ENCODE assay signal across 8 mouse cellular contexts in the genomic region with DNA sequence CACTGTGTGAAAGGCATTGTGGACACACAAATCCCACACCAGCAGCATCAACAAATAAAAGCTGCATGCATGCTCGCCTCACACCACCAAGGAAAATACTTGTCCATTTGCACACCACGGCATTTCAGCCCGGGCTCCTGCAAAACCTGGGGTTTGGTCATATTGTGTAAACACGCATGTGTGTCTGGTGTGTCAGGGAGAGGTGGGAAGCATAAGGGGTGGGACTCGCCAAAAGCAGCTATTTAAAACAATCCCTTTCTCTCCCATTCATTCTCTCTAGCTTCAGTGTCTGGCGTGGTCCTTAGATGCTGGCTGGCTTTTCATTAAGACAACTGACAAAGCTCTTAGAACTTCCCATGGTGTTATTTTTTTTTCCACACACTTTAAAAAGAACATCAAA. TPM values are rescaled to one million over a fixed set of nuclear protein-coding genes. Genes with fewer than 3 reads are reported as not detected.
DNase-seq lines count a peak whose midpoint lies in the region; ATAC-seq and TF ChIP-seq lines count a peak whose summit lies in the region.

No protein-coding gene starts in this region.

- no peak overlapping the region for H3K27ac ChIP-seq in intestine, postnatal 0 days (ENCODE audit: low read depth, low read length)
- peak overlapping the region; percentile 91; the same call in 1 of the 2 replicates for H3K27ac ChIP-seq in neural tube, embryonic 11.5 days (ENCODE audit: low read depth, low read length)
- no peak overlapping the region for H3K27ac ChIP-seq in thymus, adult 2 months (ENCODE audit: control insufficient read depth, insufficient read depth, low read length)

- H3K9me3 ChIP-seq in intestine, postnatal 0 days (ENCODE audit: control insufficient read depth), result no peaks in the 10 kb centered on the region
- no peaks in the 10 kb centered on the region for H3K9me3 ChIP-seq in neural tube, embryonic 11.5 days (ENCODE audit: control insufficient read depth, low read length)

- 48% methylated on average over 6 of the region's 6 CpGs for WGBS in intestine, postnatal 0 days
- 11% methylated on average over 6 of the region's 6 CpGs for WGBS in neural tube, embryonic 11.5 days
- 88% methylated on average over 6 of the region's 6 CpGs for WGBS in thymus, adult 2 months

- H3K4me1 ChIP-seq in intestine, postnatal 0 days (replicated peaks; ENCODE audit: control insufficient read depth, insufficient read depth, low read length), result no peaks in the 10 kb centered on the region
- H3K4me1 ChIP-seq in neural tube, embryonic 11.5 days (ENCODE audit: control insufficient read depth, insufficient read depth, low read length), result peaks cover 5% of the 10 kb centered on the region
- peaks cover 18% of the 10 kb centered on the region for H3K4me1 ChIP-seq in thymus, adult 2 months (replicated peaks; ENCODE audit: control insufficient read depth, insufficient read depth, low read length)

- no peak for ATAC-seq in intestine, postnatal 0 days
- ATAC-seq in neural tube, embryonic 11.5 days (ENCODE audit: insufficient read depth, low FRiP score, low TSS enrichment), result no peak; the same call in 1 of the 2 replicates

- no peak overlapping the region for H3K9ac ChIP-seq in intestine, postnatal 0 days (ENCODE audit: low read depth, low read length)
- peak overlapping the region; percentile 41 for H3K9ac ChIP-seq in neural tube, embryonic 11.5 days (ENCODE audit: low read length)

- H3K4me2 ChIP-seq in intestine, postnatal 0 days (replicated peaks; ENCODE audit: low read depth), result peak overlapping the region; percentile 98
- H3K4me2 ChIP-seq in neural tube, embryonic 11.5 days (ENCODE audit: low read depth), result peak overlapping the region; percentile 72

- peak; percentile 47 for DNase-seq in adrenal gland, postnatal 10 days
- DNase-seq in adrenal gland, postnatal 25 days, result no peak
- DNase-seq in right cerebral cortex, adult 18-20 months, result peak; percentile 20
- DNase-seq in right cerebral cortex, postnatal 14 days, result no peak
- DNase-seq in neural tube, embryonic 11.5 days (ENCODE audit: low spot score), result peak; percentile 26
- no peak for DNase-seq in thymus, adult 2 months
- DNase-seq in gastrocnemius, postnatal 10 days, result no peak

- no peaks in the 10 kb centered on the region for H3K27me3 ChIP-seq in intestine, postnatal 0 days (replicated peaks; ENCODE audit: control insufficient read depth, insufficient read depth, low read length)
- no peaks in the 10 kb centered on the region for H3K27me3 ChIP-seq in neural tube, embryonic 11.5 days (ENCODE audit: control insufficient read depth, insufficient read depth, low read length)
- no peaks in the 10 kb centered on the region for H3K27me3 ChIP-seq in thymus, adult 2 months (ENCODE audit: control insufficient read depth, insufficient read depth, low read length)

- peak overlapping the region; percentile 67; the same call in 1 of the 2 replicates for H3K4me3 ChIP-seq in intestine, postnatal 0 days (ENCODE audit: low read depth, low read length)
- peak overlapping the region; percentile 65 for H3K4me3 ChIP-seq in neural tube, embryonic 11.5 days (ENCODE audit: low read depth, low read length)
- H3K4me3 ChIP-seq in thymus, adult 2 months (ENCODE audit: control insufficient read depth, insufficient read depth, low read length), result no peak overlapping the region

- TF ChIP-seq POLR2A in thymus, adult 2 months (IDR thresholded peaks at IDR 0.05; ENCODE audit: control insufficient read depth, extremely low read depth, insufficient read depth, low read length, poor library complexity), result no peak

- no peaks in the 10 kb centered on the region for H3K36me3 ChIP-seq in intestine, postnatal 0 days (ENCODE audit: control insufficient read depth, insufficient read depth)
- no peaks in the 10 kb centered on the region for H3K36me3 ChIP-seq in neural tube, embryonic 11.5 days (ENCODE audit: control insufficient read depth, insufficient read depth, low read length)
- no peaks in the 10 kb centered on the region for H3K36me3 ChIP-seq in thymus, adult 2 months (ENCODE audit: control insufficient read depth, insufficient read depth, low read length)

- TF ChIP-seq CTCF in intestine, postnatal 0 days (IDR thresholded peaks at IDR 0.05; ENCODE audit: low read depth), result no peak
- no peak for TF ChIP-seq CTCF in thymus, adult 2 months (IDR thresholded peaks at IDR 0.05; ENCODE audit: borderline replicate concordance, control insufficient read depth, extremely low read depth, insufficient read depth, low read length, poor library complexity)

RNA-seq across cellular contexts. Expression of a gene that starts 1.4 kb away (rescaled TPM):
- 100 to 1,000 TPM; 574 to 579 TPM for total RNA-seq in adrenal gland, postnatal 10 days (2021)
- 295 and 386 TPM in 2 replicates for total RNA-seq in adrenal gland, postnatal 25 days (2021)
- 11.6 and 12.5 TPM in 2 replicates for polyA plus RNA-seq in intestine, postnatal 0 days (2015; fragmentation: Nextera tagmentation; extraction: Ambion mirVana)
- polyA plus RNA-seq in neural tube, embryonic 11.5 days (2014; fragmentation: Nextera tagmentation; extraction: Ambion mirVana), result 53.7 and 57.3 TPM in 2 replicates
- 10.9 and 19.9 TPM in 2 replicates for polyA plus RNA-seq in thymus, adult 2 months (2012; rRNA removed)
- total RNA-seq in gastrocnemius, postnatal 10 days (2021), result 1 to 10 TPM; 6.8 to 7.8 TPM

Comparison
In these comparisons a context has a peak if more than half of its experiments do, and no peak if none do; other contexts are left out.
1. DNase-seq: peak in adrenal gland, postnatal 10 days (single experiment), right cerebral cortex, adult 18-20 months (single experiment) and neural tube, embryonic 11.5 days (single experiment); none in adrenal gland, postnatal 25 days (single experiment), right cerebral cortex, postnatal 14 days (single experiment), thymus, adult 2 months (single experiment) and gastrocnemius, postnatal 10 days (single experiment).
2. RNA of a gene that starts 1.4 kb away (total RNA-seq): 574 to 579 TPM in adrenal gland, postnatal 10 days and 295 to 386 TPM in adrenal gland, postnatal 25 days; 6.8 to 7.8 TPM in gastrocnemius, postnatal 10 days; every median in the first group is over 10 times any median in the second.